Mouse (Mus musculus): ENCODE measurements at regions not wholly inside any gene's neighbourhood (a gene's known extent, or its start where the extent isn't known, plus 50 kb on each side); places are given as distances from the start of the nearest gene placed in this dataset.
A peak's percentile ranks its signal among the peaks of the same experiment; 100 is the strongest.

- intact Hi-C loops (cut with DNase I): loop anchor here (10.0 kb wide), 1 partner anchor 263 kb away; no protein-coding TSS in a partner anchor
- peak in 1 of 2 experiments; percentile 18 for DNase-seq
Measured at GRCm38 (mm10) chr1:76197651-76198050, 651.6 kb downstream of the Slc4a3 start.

DNA sequence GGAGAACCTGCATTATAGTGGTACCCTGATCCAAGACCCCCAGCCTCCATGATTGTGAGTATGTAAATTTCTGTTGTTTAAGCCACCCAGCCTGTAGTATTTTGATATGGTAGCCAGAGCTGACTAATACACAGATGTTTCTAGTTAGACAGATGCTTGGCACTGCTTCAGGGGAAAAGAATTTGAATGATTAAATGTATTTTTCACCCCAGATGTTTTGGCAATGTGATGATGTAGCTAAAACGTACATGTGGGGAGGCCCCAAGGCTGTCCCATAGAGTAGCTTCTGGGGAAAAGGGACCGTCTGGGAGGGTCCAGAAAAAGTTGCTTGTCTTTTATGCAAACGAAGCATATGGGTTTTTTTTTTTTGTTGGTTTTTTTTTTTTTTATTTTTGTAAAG, 654.8 kb downstream of the Slc4a3 start:
- no peak for DNase-seq
- intact Hi-C loops (cut with DNase I): no loop called here

DNA sequence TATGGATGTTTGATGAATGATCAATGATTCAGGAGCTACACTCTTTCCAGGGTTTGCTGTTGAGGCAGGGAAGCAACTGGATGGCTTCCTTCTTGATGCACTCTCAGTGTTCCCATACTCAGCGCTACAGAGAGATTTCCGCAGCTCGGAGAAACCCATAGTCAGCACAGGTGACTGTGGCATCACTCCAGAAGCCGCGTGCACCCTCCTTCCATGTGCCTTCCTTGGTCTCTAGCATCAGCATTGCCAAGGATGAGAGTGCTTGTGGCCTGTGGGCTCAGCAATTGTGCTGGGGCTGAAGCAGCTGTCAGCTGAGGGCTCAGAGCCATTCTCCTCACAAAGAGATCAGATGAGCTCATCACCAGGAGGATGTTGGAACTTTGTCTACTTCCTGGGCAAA, 666.4 kb downstream of the Slc4a3 start:
- intact Hi-C loops (cut with DNase I): loop anchor here (10.0 kb wide), 1 partner anchor 1302 kb away; the partner anchor contains the start of gene Epha4
- no peak for DNase-seq

GRCm38 (mm10) chr1:76244721-76245120, 698.7 kb downstream of the Slc4a3 start:
- intact Hi-C loops (cut with DNase I): no loop called here
- peak in 1 of 2 experiments; percentile 10 for DNase-seq

- no peak for DNase-seq
- intact Hi-C loops (cut with DNase I): no loop called here
Measured at GRCm38 (mm10) chr1:76246181-76246796, 700.2 kb downstream of the Slc4a3 start.

- intact Hi-C loops (cut with DNase I): no loop called here
- no peak for DNase-seq
Measured at GRCm38 (mm10) chr1:76247126-76247525, 701.1 kb downstream of the Slc4a3 start.

GRCm38 (mm10) chr1:76258217-76258616, 712.2 kb downstream of the Slc4a3 start:
- intact Hi-C loops (cut with DNase I): no loop called here
- DNase-seq: no peak

- intact Hi-C loops (cut with DNase I): loop anchor here (2.0 to 10.0 kb wide), 2 partner anchors 53 to 201 kb away; no protein-coding TSS in a partner anchor
- DNase-seq: peak; percentile 38 to 51
Measured at GRCm38 (mm10) chr1:76276148-76276547, 730.1 kb downstream of the Slc4a3 start.

DNA sequence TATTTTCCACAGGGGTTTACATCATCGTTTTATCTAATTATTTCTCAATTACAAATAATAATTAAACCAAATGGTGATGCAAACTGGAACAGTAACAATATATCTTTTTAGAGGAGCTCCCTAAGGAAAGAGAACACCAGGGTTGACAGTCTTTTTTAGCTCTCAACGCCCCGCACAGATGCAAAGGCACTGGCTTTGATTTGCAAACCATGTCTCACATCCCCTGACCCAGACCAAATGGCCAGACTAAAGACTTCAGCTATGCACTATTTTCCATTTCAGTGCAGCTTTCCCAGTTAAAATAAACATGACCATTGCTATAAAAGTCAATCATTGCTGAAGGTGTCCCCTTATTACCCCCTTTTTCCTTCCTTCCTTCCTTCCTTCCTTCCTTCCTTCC, 730.6 kb downstream of the Slc4a3 start:
- intact Hi-C loops (cut with DNase I): loop anchor here (2.0 to 10.0 kb wide), 2 partner anchors 52 to 202 kb away; no protein-coding TSS in a partner anchor
- DNase-seq: peak in 1 of 2 experiments; percentile 2

- peak; percentile 18 to 47 for DNase-seq
- intact Hi-C loops (cut with DNase I): no loop called here
Measured at GRCm38 (mm10) chr1:76283322-76283721, 737.3 kb downstream of the Slc4a3 start.

GRCm38 (mm10) chr1:76322943-76323559, 777.0 kb downstream of the Slc4a3 start:
- no peak for DNase-seq
- intact Hi-C loops (cut with DNase I): no loop called here

GRCm38 (mm10) chr1:76323592-76323991, 777.5 kb downstream of the Slc4a3 start:
- DNase-seq: peak in 1 of 2 experiments; percentile 5
- intact Hi-C loops (cut with DNase I): no loop called here

DNA sequence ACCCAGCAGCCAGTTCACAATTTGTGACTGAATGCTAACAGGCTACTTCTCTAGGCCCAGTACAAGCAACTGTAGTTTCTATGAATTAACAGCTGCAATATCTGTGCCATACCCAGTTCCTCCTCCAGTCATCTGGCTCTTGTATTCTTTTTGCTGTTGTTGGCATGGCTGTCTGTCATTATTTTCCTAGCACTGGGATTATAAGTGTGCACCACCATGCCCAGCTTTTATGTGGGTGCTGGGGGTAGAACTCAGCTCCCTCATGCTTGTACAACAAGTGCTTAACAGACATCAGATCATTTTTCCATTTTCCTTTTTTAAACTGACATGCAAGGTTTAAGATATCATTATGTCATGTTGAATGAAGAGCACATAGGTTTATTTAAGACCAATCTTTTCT, 789.9 kb downstream of the Slc4a3 start:
- intact Hi-C loops (cut with DNase I): no loop called here
- no peak for DNase-seq

DNA sequence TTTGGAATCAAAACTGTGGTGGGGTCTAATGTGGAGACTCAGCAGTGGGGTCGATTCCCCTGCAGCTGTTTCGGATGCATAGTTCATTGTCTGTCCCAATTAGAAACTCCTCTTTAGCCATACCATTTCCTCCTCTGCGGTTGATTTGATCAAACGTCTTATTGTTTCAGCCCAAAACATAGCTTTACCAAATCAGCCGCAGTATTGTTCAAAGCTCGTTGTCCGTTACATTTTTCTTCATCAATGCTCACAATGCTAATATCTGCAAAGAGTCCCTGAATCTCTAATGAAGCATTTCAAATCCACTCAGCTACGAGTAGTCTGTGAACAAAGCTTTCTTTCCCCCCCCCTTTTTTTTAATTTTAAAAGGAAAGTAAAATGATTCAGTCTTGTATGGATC, 816.0 kb downstream of the Slc4a3 start:
- intact Hi-C loops (cut with DNase I): no loop called here
- no peak for DNase-seq

DNA sequence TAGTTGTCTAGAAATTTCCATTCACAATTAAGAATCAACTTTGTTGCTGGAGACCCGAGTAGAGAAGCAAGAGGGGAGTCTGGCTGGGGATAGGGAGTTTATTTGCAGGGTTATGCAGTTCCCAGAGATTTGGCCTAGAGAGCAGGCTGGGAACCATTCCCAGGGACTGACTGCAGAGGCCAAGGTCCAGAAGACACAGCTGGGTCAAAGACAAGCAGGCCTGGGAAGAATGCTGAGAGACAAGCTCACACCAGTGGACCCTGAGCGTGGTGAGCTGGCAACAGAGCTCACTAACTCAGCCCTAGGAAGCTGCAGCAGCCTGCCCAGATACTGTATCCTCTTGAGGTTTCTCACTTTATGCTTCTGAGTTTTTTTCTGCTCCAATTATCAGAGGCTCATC, 827.9 kb downstream of the Slc4a3 start:
- intact Hi-C loops (cut with DNase I): no loop called here
- DNase-seq: peak; percentile 62 to 69

GRCm38 (mm10) chr1:76378154-76378553, 832.1 kb downstream of the Slc4a3 start:
- DNase-seq: no peak
- intact Hi-C loops (cut with DNase I): no loop called here

- intact Hi-C loops (cut with DNase I): no loop called here
- no peak for DNase-seq
Measured at GRCm38 (mm10) chr1:76392536-76392935, 846.5 kb downstream of the Slc4a3 start.

GRCm38 (mm10) chr1:76394038-76394437, 848.0 kb downstream of the Slc4a3 start:
- DNase-seq: no peak
- intact Hi-C loops (cut with DNase I): no loop called here

DNA sequence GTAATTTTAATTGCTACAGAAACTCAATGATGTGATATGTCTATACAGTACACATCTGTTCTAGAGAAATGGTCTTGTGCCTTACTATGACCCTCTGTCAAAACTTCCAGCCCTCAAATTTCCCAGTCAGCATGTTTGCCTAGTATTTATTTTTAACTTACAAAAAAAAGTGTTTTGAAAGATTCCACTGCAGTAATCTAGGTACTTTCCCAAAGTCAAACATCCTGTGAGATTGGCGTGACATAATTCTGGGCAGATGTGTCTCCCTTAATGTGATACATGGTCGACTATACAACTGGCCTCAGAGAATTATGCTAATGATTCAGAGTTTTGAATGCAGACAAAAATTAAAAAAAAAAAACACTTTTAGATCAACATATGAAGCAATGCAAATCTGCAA, 856.8 kb downstream of the Slc4a3 start:
- intact Hi-C loops (cut with DNase I): no loop called here
- no peak for DNase-seq

DNA sequence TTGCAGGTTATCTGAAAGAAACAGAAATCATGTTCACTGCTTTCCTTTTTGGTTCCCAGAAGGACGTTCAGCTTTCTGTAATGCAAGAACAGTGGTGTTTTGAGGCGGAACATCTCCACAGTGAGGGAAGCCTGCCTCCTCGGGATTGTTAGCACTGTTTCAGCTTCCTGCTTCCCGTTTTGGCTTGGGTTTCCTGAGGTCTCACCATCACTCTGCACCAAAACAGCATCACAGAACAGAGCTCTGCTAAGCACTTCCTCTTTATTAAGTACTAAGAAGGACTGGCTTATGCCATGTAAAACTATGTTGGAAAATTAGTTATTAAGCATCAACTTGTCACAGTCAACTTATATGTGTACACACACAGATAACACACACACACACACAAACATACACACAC, 857.9 kb downstream of the Slc4a3 start:
- no peak for DNase-seq

DNA sequence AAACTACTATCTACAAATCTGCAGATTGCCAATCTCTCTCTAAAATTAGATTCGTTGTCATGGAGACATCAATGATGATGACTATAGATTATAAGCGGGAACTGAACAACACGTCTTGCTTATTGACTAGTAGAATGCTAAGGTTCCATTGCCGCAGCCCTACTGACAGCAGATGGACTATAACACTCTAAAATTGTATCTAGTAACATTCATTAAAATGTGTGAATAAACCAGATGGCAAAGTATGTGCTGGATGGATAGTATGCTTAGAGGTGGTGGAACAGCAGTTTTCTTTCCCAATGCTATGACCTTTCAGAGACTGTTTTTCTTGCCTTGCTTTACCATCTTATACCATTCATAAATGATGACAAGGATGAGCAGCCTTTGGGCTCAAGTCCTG, 864.7 kb downstream of the Slc4a3 start:
- intact Hi-C loops (cut with DNase I): no loop called here
- DNase-seq: no peak

More for the DNA sequence above, 857.9 kb downstream of the Slc4a3 start:
- intact Hi-C loops (cut with DNase I): no loop called here

GRCm38 (mm10) chr1:76420525-76420924, 874.5 kb downstream of the Slc4a3 start:
- intact Hi-C loops (cut with DNase I): no loop called here
- DNase-seq: no peak
